Mouse (Mus musculus) thymus, adult 2 months (tissue): Measurements from ENCODE around the gene Oip5. TPM values are rescaled to one million over a fixed set of nuclear protein-coding genes. Genes with fewer than 3 reads are reported as not detected.
A peak's percentile ranks its signal among the peaks of the same experiment; 100 is the strongest.

Experiments used
- DNase-seq: peaks from one replicate; pipeline ENCODE4 v3.0.0; 2021
- H3K27ac ChIP-seq: fragments of 200-500 bp; 2 replicates; pipeline ENCODE4 v1.5.1; 2012; ENCODE audit warnings: low read length, control low read depth; ENCODE audit not compliant: control insufficient read depth, insufficient read depth
- H3K27me3 ChIP-seq: fragments of 200-500 bp; 2 replicates; pipeline ENCODE4 v1.6.1; 2012; ENCODE audit warnings: mild to moderate bottlenecking, low read length, moderate library complexity, mixed read lengths; ENCODE audit not compliant: control insufficient read depth, insufficient read depth
- H3K36me3 ChIP-seq: fragments of 200-500 bp; 2 replicates; pipeline ENCODE4 v1.6.1; 2012; ENCODE audit warnings: mild to moderate bottlenecking, low read length, moderate library complexity; ENCODE audit not compliant: control insufficient read depth, insufficient read depth
- H3K4me1 ChIP-seq: fragments of 200-500 bp; replicated peaks from 2 replicates; pipeline ENCODE4 v1.6.1; 2012; ENCODE audit warnings: low read length; ENCODE audit not compliant: control insufficient read depth, insufficient read depth
- H3K4me3 ChIP-seq: fragments of 200-500 bp; 2 replicates; pipeline ENCODE4 v1.5.1; 2012; ENCODE audit warnings: mild to moderate bottlenecking, low read length, control low read depth, moderate library complexity; ENCODE audit not compliant: control insufficient read depth, insufficient read depth
- CTCF ChIP-seq: fragments of 200-500 bp; IDR thresholded peaks from 2 replicates; pipeline ENCODE4 v1.5.1; 2012; ENCODE audit warnings: mild to moderate bottlenecking, control low read depth, low read length, moderate library complexity, borderline replicate concordance; ENCODE audit not compliant: control insufficient read depth, poor library complexity, insufficient read depth; ENCODE audit errors: extremely low read depth
- POLR2A ChIP-seq: fragments of 200-500 bp; IDR thresholded peaks from 2 replicates; pipeline ENCODE4 v1.6.1; 2012; ENCODE audit warnings: mild to moderate bottlenecking, low read length, control low read depth, moderate library complexity; ENCODE audit not compliant: control insufficient read depth, poor library complexity, insufficient read depth; ENCODE audit errors: extremely low read depth
- WGBS: fragments of 180-500 bp; shearing (Covaris S2); methylation state at CpG from one replicate; pipeline ENCODE4 v1.1.7; 2018; 5-methylcytosine and 5-hydroxymethylcytosine counted together
- polyA plus RNA-seq: library from polyadenylated mRNA; depleted of rRNA; stranded (reverse); fragments of >200 nt; gene quantifications from 2 replicates; pipeline ENCODE4 v1.2.3, GENCODE M21; 2012

Gene Oip5
- polyA plus RNA-seq, 1 experiment = 21.8 TPM

- no peak overlapping the region for H3K27ac ChIP-seq
- WGBS = 97% methylated on average over 4 of the region's 4 CpGs
- no peaks in the 10 kb centered on the region for H3K27me3 ChIP-seq
- peaks cover 59% of the 10 kb centered on the region for H3K36me3 ChIP-seq
- no peak overlapping the region for H3K4me3 ChIP-seq
- no peak for DNase-seq
- TF ChIP-seq POLR2A = no peak
- TF ChIP-seq CTCF = no peak
- no peaks in the 10 kb centered on the region for H3K4me1 ChIP-seq
These were observed 17.2 kb downstream of the Oip5 start for GRCm38 (mm10) chr2:119601027-119601426.

DNA sequence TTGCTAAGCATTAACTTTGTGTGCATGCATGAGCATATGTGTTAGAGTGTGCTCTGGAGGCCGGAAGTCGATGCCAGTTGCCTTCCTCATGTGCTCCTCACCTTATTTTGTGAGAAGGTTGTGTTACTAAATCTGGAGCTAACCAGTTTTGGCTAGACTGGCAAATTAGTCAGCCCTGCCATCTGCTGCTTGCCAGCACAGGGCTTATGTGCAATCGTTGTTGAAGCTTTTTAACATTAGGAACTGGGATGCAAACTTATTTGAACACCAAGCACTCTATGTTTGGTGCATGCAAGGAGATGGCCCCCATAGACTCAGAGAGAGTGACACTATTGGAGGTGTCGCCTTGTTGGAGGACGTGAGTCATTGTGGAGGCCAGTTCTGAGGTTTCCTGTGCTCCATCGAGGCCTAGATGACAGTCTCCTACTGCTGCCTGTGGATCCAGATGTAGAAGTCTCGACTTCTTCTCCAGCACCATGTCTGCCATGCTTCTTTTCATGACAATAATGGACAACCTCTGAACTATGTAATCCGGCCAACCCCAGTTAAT is 21.4 kb downstream of the Oip5 start:
- H3K27me3 ChIP-seq = no peaks in the 10 kb centered on the region
- WGBS = 72% methylated on average over 8 of the region's 8 CpGs
- no peak overlapping the region for H3K27ac ChIP-seq
- DNase-seq = no peak
- H3K36me3 ChIP-seq = peaks cover 38% of the 10 kb centered on the region
- no peak for TF ChIP-seq POLR2A
- TF ChIP-seq CTCF = no peak
- no peak overlapping the region for H3K4me3 ChIP-seq
- H3K4me1 ChIP-seq = no peaks in the 10 kb centered on the region

- DNase-seq = no peak
- 18% methylated on average over 4 of the region's 4 CpGs for WGBS
- H3K4me3 ChIP-seq = no peak overlapping the region
- no peak overlapping the region for H3K27ac ChIP-seq
- TF ChIP-seq POLR2A (no peak), CTCF (no peak)
- no peaks in the 10 kb centered on the region for H3K4me1 ChIP-seq
- H3K36me3 ChIP-seq = peaks cover 30% of the 10 kb centered on the region
- no peaks in the 10 kb centered on the region for H3K27me3 ChIP-seq
These were observed 23.0 kb downstream of the Oip5 start for GRCm38 (mm10) chr2:119595308-119595707.

- peak; percentile 96 for DNase-seq
- no peaks in the 10 kb centered on the region for H3K4me1 ChIP-seq
- H3K27me3 ChIP-seq = no peaks in the 10 kb centered on the region
- no peak overlapping the region for H3K27ac ChIP-seq
- TF ChIP-seq CTCF (peak; percentile 11; the same call in 1 of the 2 replicates), POLR2A (peak; percentile 90)
- peak overlapping the region; percentile 97 for H3K4me3 ChIP-seq
- under 1% methylated on average over 61 of the region's 61 CpGs for WGBS
- H3K36me3 ChIP-seq = peaks cover 20% of the 10 kb centered on the region
These were observed 23.9 kb downstream of the Oip5 start for GRCm38 (mm10) chr2:119594113-119594981.

GRCm38 (mm10) chr2:119593765-119594112 is 24.5 kb downstream of the Oip5 start:
- no peak for TF ChIP-seq CTCF
- no peak for TF ChIP-seq POLR2A

GRCm38 (mm10) chr2:119591247-119591646 is 27.0 kb downstream of the Oip5 start:
- no peak overlapping the region for H3K4me3 ChIP-seq
- TF ChIP-seq POLR2A = no peak
- TF ChIP-seq CTCF = no peak
- no peaks in the 10 kb centered on the region for H3K4me1 ChIP-seq
- no peaks in the 10 kb centered on the region for H3K27me3 ChIP-seq
- H3K36me3 ChIP-seq = no peaks in the 10 kb centered on the region; the same call in 1 of the 2 replicates
- 94% methylated on average over 3 of the region's 3 CpGs for WGBS
- H3K27ac ChIP-seq = no peak overlapping the region
- no peak for DNase-seq

More at GRCm38 (mm10) chr2:119593765-119594112, 24.5 kb downstream of the Oip5 start:
- Histone ChIP-seq H3K27ac (no peak overlapping the region), H3K4me3 (no peak overlapping the region), H3K4me1 (no peaks in the 10 kb centered on the region), H3K27me3 (no peaks in the 10 kb centered on the region), H3K36me3 (peaks cover 16% of the 10 kb centered on the region)
- 22% methylated on average over 7 of the region's 7 CpGs for WGBS
- no peak for DNase-seq
